Mouse (Mus musculus): ENCODE measurements around the gene Repin1. TPM values are rescaled to one million over a fixed set of nuclear protein-coding genes. Genes with fewer than 3 reads are reported as not detected.

Repin1 gene
- polyA plus RNA-seq, 1 experiment from 2014 or later, result 25.7 TPM

DNA sequence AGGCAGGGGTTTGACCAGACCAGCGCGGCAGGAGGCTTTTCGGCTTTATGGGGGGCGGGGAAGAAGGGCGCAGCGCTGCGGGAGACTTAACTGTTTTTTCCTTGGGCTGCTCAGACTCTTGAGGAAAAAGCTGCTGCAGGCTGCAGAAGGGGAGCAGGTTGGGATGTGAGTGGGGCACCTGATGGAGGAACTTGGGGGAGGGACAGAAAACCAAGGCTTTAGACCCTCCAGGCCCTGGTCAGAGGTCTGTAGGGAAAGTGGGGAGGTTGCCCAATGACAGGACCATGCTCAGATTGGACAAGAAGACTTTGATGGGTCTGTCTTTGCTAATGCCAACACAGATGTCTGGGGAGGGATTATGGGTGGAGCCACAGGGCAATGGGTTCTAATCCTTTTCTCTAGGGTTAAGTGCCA, 33.8 kb downstream of the Repin1 start:
- Histone ChIP-seq H3K27me3 (ENCODE audit: control insufficient read depth, insufficient read depth, low read length) (peaks cover 40% of the 10 kb centered on the region), H3K4me1 (ENCODE audit: control insufficient read depth, insufficient read depth, low read length) (peaks cover 11% of the 10 kb centered on the region), H3K27ac (ENCODE audit: low read length) (no peak overlapping the region), H3K4me2 (ENCODE audit: low read depth, low read length) (peak overlapping the region; percentile 96), H3K36me3 (ENCODE audit: control insufficient read depth, insufficient read depth, low read length) (no peaks in the 10 kb centered on the region), H3K9ac (ENCODE audit: low read length) (peak overlapping the region; percentile 64), H3K4me3 (replicated peaks; ENCODE audit: low read length) (peak overlapping the region; percentile 51), H3K9me3 (replicated peaks; ENCODE audit: control insufficient read depth, low read length) (no peaks in the 10 kb centered on the region)
- no peak for ATAC-seq (ENCODE audit: insufficient read depth, low FRiP score)
- WGBS, result 4% methylated on average over 7 of the region's 7 CpGs

DNA sequence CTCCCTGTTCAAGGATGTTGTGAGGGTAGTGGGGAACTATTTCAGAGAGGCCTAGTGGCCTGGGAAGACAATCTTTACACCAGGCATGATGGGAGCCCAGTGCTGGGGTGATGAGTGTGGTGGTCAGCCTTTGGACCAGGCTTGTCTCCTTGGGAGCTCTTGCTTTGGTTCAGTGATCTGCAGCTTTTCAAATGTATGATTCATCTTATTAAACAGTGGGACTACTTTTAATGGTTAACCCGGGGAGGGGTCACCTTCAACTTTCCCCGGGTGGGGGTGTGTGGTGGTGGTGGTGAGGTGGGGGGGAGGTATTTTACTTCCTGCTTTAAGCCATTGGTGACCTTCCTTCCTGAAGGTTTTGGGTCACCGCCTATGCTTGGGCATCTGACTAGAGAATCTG, 34.7 kb downstream of the Repin1 start:
- H3K4me3 ChIP-seq (replicated peaks; ENCODE audit: low read length), result no peak overlapping the region
- H3K4me2 ChIP-seq (ENCODE audit: low read depth, low read length), result no peak overlapping the region
- H3K9ac ChIP-seq (ENCODE audit: low read length), result no peak overlapping the region
- peaks cover 40% of the 10 kb centered on the region for H3K27me3 ChIP-seq (ENCODE audit: control insufficient read depth, insufficient read depth, low read length)
- peaks cover 11% of the 10 kb centered on the region for H3K4me1 ChIP-seq (ENCODE audit: control insufficient read depth, insufficient read depth, low read length)
- WGBS, result 73% methylated on average over 3 of the region's 3 CpGs
- H3K27ac ChIP-seq (ENCODE audit: low read length), result no peak overlapping the region
- no peaks in the 10 kb centered on the region for H3K36me3 ChIP-seq (ENCODE audit: control insufficient read depth, insufficient read depth, low read length)
- H3K9me3 ChIP-seq (replicated peaks; ENCODE audit: control insufficient read depth, low read length), result no peaks in the 10 kb centered on the region
- no peak for ATAC-seq (ENCODE audit: insufficient read depth, low FRiP score)

DNA sequence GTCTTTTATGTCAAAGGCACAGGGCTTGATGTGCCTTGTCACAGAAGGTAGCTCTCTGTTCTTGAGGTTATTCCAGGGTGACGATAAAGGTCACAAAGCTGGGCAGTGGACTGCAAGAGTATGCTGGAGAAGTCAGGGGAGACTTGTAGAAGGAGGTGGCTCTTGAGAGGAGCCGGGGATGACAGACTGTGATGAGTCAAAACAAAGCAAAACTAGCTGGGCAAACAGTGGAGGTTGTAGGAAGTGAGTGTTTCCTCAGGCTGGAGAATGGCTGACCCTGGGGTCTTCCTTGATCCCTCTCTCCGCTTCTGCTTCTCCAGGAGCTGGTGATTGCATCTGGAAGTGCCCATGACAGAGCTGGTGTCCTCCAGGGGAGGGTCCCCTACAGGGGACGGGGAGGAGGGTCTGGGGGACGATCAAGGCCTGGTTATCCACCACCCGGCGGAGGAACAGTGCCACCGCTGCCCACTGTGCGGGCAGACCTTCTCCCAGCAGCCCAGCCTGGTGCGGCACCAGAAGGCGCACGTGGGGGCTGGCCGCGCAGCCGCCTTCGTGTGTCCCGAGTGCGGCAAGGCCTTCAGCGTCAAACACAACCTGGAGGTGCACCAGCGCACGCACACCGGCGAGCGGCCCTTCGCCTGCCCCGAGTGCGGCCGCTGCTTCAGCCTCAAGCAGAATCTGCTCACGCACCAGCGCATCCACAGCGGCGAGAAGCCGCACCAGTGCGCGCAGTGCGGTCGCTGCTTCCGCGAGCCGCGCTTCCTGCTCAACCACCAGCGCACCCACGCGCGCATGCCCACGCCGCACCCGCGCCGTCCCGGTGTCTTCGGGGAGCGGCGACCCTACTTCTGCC, 35.4 kb downstream of the Repin1 start:
- H3K9me3 ChIP-seq (replicated peaks; ENCODE audit: control insufficient read depth, low read length), result no peaks in the 10 kb centered on the region
- H3K36me3 ChIP-seq (ENCODE audit: control insufficient read depth, insufficient read depth, low read length), result no peaks in the 10 kb centered on the region
- peaks cover 40% of the 10 kb centered on the region for H3K27me3 ChIP-seq (ENCODE audit: control insufficient read depth, insufficient read depth, low read length)
- peak overlapping the region; percentile 85 for H3K4me2 ChIP-seq (ENCODE audit: low read depth, low read length)
- H3K27ac ChIP-seq (ENCODE audit: low read length), result no peak overlapping the region
- ATAC-seq (ENCODE audit: insufficient read depth, low FRiP score), result 0 out of 2 replicates have a peak, but pooled peaks have one; percentile 34
- peak overlapping the region; percentile 70 for H3K9ac ChIP-seq (ENCODE audit: low read length)
- peaks cover 11% of the 10 kb centered on the region for H3K4me1 ChIP-seq (ENCODE audit: control insufficient read depth, insufficient read depth, low read length)
- 5% methylated on average over 54 of the region's 54 CpGs for WGBS
- H3K4me3 ChIP-seq (replicated peaks; ENCODE audit: low read length), result peak overlapping the region; percentile 45

DNA sequence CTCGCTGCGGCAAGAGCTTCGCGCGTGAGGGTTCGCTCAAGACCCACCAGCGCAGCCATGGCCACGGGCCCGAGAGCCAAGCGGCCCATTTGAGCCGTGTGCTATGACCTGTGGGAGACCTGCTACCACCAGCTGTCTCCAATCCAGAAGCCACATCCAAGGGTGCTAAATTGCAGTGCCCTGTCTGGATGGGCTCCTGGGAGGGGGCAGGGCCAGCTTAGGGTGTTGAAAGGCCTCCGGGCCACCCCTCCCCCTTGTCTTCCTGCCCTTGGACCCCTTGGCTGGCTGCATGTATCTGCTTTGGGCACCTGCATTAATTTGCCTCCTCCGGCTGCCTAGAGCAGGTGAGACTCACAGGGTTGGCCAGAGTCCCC, 36.0 kb downstream of the Repin1 start:
- Histone ChIP-seq H3K27ac (ENCODE audit: low read length) (no peak overlapping the region), H3K9me3 (replicated peaks; ENCODE audit: control insufficient read depth, low read length) (no peaks in the 10 kb centered on the region), H3K27me3 (ENCODE audit: control insufficient read depth, insufficient read depth, low read length) (peaks cover 40% of the 10 kb centered on the region), H3K4me2 (ENCODE audit: low read depth, low read length) (peak overlapping the region; percentile 85), H3K9ac (ENCODE audit: low read length) (peak overlapping the region; percentile 70), H3K4me3 (replicated peaks; ENCODE audit: low read length) (peak overlapping the region; percentile 45), H3K4me1 (ENCODE audit: control insufficient read depth, insufficient read depth, low read length) (peaks cover 11% of the 10 kb centered on the region), H3K36me3 (ENCODE audit: control insufficient read depth, insufficient read depth, low read length) (no peaks in the 10 kb centered on the region)
- no peak for ATAC-seq (ENCODE audit: insufficient read depth, low FRiP score)
- WGBS, result 11% methylated on average over 13 of the region's 13 CpGs

DNA sequence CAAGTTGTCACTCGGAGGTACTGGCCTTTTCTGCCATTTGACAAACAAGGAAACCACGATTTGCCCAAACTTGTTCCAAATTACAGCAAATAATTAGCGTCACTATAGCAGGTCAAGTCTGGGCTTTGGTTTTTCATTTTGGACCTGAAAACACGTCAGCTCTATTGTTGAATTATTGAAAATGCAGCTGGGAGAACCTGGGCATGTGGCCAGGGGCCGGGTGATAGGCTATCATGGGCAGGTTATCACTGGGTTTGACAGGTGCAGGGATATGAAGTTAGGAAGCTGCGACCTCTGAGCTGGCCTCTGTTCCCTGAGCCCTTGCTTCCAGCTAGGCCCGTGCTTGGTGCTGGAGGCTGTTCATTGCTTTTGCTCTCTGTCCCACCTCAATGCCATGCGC, 37.1 kb downstream of the Repin1 start:
- Histone ChIP-seq H3K9me3 (replicated peaks; ENCODE audit: control insufficient read depth, low read length) (no peaks in the 10 kb centered on the region), H3K9ac (ENCODE audit: low read length) (no peak overlapping the region), H3K27ac (ENCODE audit: low read length) (no peak overlapping the region), H3K36me3 (ENCODE audit: control insufficient read depth, insufficient read depth, low read length) (no peaks in the 10 kb centered on the region), H3K4me3 (replicated peaks; ENCODE audit: low read length) (no peak overlapping the region), H3K4me2 (ENCODE audit: low read depth, low read length) (no peak overlapping the region), H3K4me1 (ENCODE audit: control insufficient read depth, insufficient read depth, low read length) (peaks cover 11% of the 10 kb centered on the region), H3K27me3 (ENCODE audit: control insufficient read depth, insufficient read depth, low read length) (peaks cover 35% of the 10 kb centered on the region)
- no peak for ATAC-seq (ENCODE audit: insufficient read depth, low FRiP score)
- 75% methylated on average over 8 of the region's 8 CpGs for WGBS

DNA sequence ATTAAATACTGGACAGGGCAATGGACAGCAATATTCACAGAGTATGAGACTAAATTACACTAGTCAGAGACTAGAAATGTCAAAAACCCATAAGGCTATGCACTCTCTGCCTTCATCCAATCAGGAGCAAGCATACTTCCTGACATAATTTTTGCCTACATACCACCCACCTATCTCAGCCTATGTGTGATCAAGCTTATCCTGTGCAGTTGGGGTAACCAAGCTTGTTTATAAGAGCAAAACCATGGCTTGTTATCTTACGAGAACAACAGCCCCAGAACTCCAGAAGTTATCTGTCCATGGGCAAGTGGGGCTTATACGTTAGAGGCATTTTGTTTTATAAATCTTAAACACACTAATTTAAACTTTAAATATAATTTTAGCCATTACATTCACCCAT, 41.4 kb downstream of the Repin1 start:
- Histone ChIP-seq H3K4me1 (ENCODE audit: control insufficient read depth, insufficient read depth, low read length) (no peaks in the 10 kb centered on the region), H3K27ac (ENCODE audit: low read length) (no peak overlapping the region), H3K27me3 (ENCODE audit: control insufficient read depth, insufficient read depth, low read length) (no peaks in the 10 kb centered on the region), H3K4me3 (replicated peaks; ENCODE audit: low read length) (no peak overlapping the region), H3K36me3 (ENCODE audit: control insufficient read depth, insufficient read depth, low read length) (no peaks in the 10 kb centered on the region), H3K9me3 (replicated peaks; ENCODE audit: control insufficient read depth, low read length) (no peaks in the 10 kb centered on the region), H3K9ac (ENCODE audit: low read length) (no peak overlapping the region), H3K4me2 (ENCODE audit: low read depth, low read length) (no peak overlapping the region)
- 80% methylated on average over 2 of the region's 2 CpGs for WGBS
- no peak for ATAC-seq (ENCODE audit: insufficient read depth, low FRiP score)

DNA sequence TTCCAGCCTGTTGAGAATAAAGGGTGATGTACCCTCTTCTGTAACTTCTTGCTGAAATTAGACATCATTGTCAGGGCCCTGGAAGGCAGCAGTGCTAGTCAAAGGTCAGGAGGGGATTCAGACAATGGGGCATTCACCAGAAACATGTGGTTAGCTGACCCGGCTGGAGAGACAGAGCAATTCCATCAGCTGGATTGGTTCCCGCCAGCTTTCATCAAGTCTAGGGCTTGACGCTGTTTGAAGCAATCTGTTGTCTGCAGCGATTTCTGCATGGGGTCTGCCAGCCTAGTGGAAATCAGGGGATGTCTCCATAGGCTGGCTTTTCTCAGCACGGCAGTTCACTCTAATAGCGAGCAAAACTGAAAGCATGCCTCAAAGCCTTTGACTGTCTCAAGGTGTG, 42.8 kb downstream of the Repin1 start:
- ATAC-seq (ENCODE audit: insufficient read depth, low FRiP score), result no peak
- Histone ChIP-seq H3K36me3 (ENCODE audit: control insufficient read depth, insufficient read depth, low read length) (no peaks in the 10 kb centered on the region), H3K4me2 (ENCODE audit: low read depth, low read length) (no peak overlapping the region), H3K9ac (ENCODE audit: low read length) (no peak overlapping the region), H3K4me1 (ENCODE audit: control insufficient read depth, insufficient read depth, low read length) (no peaks in the 10 kb centered on the region), H3K9me3 (replicated peaks; ENCODE audit: control insufficient read depth, low read length) (no peaks in the 10 kb centered on the region), H3K4me3 (replicated peaks; ENCODE audit: low read length) (no peak overlapping the region), H3K27ac (ENCODE audit: low read length) (no peak overlapping the region), H3K27me3 (ENCODE audit: control insufficient read depth, insufficient read depth, low read length) (no peaks in the 10 kb centered on the region)
- 70% methylated on average over 6 of the region's 6 CpGs for WGBS

DNA sequence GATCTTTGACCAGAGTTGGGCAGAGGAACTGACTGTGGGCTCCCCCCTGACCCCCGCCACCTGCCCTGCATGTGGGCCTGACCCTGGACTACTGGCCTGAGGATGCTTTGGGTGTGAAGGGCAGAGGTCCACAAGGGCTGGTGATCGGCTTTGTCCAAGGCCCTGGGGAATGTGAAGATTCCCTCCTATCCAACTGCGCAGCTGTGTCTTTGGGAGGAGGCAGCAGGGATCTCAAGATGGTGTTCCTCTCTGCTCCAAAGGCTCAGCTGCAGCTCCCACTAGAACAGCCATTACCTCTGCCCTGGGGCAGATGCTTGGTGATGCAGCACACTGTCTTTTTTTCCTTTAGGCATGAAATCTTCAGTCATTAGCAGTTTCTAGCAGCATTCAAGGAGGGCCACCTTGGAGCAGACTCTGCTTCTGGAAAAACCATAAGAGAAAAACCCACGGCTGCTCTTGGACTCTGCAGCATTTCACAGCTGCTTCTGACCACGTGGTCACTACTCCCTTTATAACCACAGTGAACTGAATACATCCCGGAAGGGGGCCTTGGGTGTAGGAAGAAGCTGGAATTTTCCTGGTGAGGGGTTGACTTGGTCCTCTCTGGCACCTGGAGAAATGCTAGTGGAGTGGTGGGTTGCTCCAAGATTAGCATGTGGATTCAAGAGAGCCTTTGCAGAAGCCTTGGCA, 44.3 kb downstream of the Repin1 start:
- no peaks in the 10 kb centered on the region for H3K36me3 ChIP-seq (ENCODE audit: control insufficient read depth, insufficient read depth, low read length)
- no peaks in the 10 kb centered on the region for H3K27me3 ChIP-seq (ENCODE audit: control insufficient read depth, insufficient read depth, low read length)
- no peak overlapping the region for H3K4me3 ChIP-seq (replicated peaks; ENCODE audit: low read length)
- no peak for ATAC-seq (ENCODE audit: insufficient read depth, low FRiP score)
- H3K9me3 ChIP-seq (replicated peaks; ENCODE audit: control insufficient read depth, low read length), result no peaks in the 10 kb centered on the region
- H3K9ac ChIP-seq (ENCODE audit: low read length), result no peak overlapping the region
- H3K4me2 ChIP-seq (ENCODE audit: low read depth, low read length), result no peak overlapping the region
- 64% methylated on average over 6 of the region's 6 CpGs for WGBS
- no peak overlapping the region for H3K27ac ChIP-seq (ENCODE audit: low read length)
- no peaks in the 10 kb centered on the region for H3K4me1 ChIP-seq (ENCODE audit: control insufficient read depth, insufficient read depth, low read length)

DNA sequence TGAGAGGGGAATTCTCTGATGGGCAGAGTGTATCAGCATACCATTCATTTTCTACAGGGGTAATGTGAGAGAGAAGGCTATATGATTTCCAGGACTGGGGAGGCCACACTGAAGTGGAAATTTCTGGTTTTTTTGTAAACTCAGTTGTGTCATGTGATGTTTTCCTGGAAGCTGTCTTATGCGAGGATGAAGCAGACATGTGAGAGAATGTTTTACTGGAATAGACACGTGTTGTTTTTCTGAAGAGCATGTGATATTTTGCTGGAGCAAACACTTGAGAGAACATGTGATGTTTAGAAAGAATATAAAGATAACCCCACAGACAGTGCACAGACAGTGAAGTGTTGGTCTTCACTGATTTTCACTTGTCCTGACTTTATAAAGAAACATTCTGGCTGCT, 44.9 kb downstream of the Repin1 start:
- Histone ChIP-seq H3K9me3 (replicated peaks; ENCODE audit: control insufficient read depth, low read length) (no peaks in the 10 kb centered on the region), H3K27me3 (ENCODE audit: control insufficient read depth, insufficient read depth, low read length) (no peaks in the 10 kb centered on the region), H3K9ac (ENCODE audit: low read length) (no peak overlapping the region), H3K36me3 (ENCODE audit: control insufficient read depth, insufficient read depth, low read length) (no peaks in the 10 kb centered on the region), H3K4me2 (ENCODE audit: low read depth, low read length) (no peak overlapping the region), H3K4me3 (replicated peaks; ENCODE audit: low read length) (no peak overlapping the region), H3K4me1 (ENCODE audit: control insufficient read depth, insufficient read depth, low read length) (no peaks in the 10 kb centered on the region), H3K27ac (ENCODE audit: low read length) (no peak overlapping the region)
- WGBS, result 73% methylated on average over 2 of the region's 2 CpGs
- ATAC-seq (ENCODE audit: insufficient read depth, low FRiP score), result no peak
